Mouse (Mus musculus): ENCODE results near the gene Cntrob. TPM values are rescaled to one million over a fixed set of nuclear protein-coding genes. Genes with fewer than 3 reads are reported as not detected.

Cntrob gene
- total RNA-seq, 2 experiments from 2014 or later = 12.0 to 12.9 TPM

DNA sequence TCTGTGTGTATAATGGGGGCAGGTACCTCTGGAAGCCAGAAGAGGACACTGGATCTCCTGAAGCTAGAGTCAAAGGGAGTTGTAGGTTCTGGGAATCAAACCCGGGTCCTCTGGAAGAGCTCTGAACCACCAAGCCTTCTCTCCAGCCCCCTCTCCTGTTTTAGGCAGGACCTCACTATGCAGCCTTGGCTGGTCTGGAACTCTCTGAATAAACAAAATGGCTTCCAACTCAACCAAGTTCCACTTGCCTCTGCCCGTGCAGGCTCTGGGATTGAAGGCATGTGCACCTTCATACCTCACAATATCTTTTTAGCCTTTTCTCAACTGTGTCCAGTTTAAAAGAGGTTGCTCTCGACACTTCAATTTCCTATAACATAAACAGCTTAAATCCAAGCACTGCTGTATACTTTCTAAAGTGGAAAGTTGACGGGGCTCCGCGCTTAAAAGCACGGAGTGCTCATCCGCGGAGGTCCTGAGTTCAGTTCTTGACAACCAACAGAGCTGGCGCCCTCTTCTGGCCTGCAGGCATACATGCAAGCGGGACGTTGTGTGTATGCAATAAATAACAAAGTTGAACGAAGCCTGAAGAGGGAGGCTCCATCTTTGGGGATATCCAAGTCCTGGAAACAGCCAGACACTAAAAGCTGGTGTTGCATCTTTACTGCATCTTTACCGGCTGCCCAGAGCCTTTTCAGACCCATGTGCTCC, 72.3 kb downstream of the Cntrob start:
- DNase-seq (ENCODE audit: low spot score in 2 of 2) = no peak

DNA sequence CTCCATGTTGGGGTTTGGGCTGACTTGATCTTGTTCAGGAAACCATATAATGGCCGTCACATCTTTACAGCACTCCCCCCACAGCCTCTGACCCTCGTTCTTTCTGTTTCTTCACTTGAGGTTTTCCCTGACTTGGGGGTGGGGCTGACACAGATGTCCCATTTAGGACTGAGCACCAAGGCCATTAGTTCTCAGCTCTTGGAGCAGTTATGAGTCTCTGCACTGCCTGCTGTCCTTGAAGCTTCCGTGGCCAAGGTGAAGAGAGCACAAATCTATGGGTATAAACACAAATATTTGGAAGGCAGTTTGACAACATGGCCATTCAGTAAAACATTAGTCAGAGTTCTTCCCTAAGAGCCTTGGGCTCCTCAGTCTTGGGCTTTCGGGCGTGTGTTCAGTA, 73.5 kb downstream of the Cntrob start:
- DNase-seq (ENCODE audit: low spot score in 2 of 2) = no peak

Other genes starting within 250 kb of the Cntrob start
- 10 to 100 TPM; 61.1 to 70.4 TPM for gene Vamp2, start 235.3 kb downstream of the Cntrob start, total RNA-seq (2021)
- 10 to 100 TPM; 32.1 to 49.3 TPM for gene Per1, start 228.6 kb downstream of the Cntrob start, total RNA-seq (2021)
- under 1 TPM; 0.34 to 0.54 TPM for gene Hes7, start 203.4 kb downstream of the Cntrob start, total RNA-seq (2021)
- gene 9130213A22Rik, start 201.2 kb downstream of the Cntrob start, total RNA-seq (2021) = under 1 TPM; 0.29 to 0.56 TPM
- under 1 TPM in 1 of 2 experiments, not detected in 1; 0.23 TPM for gene Aloxe3, start 197.9 kb downstream of the Cntrob start, total RNA-seq (2021)
- not detected for gene Alox12b, start 166.8 kb downstream of the Cntrob start, total RNA-seq (2021)
- not detected for gene Alox8, start 125.9 kb downstream of the Cntrob start, total RNA-seq (2021)
- gene Gucy2e, start 86.7 kb downstream of the Cntrob start, total RNA-seq (2021) = not detected
- 10 to 100 TPM; 62.2 to 63.1 TPM for gene Trappc1, start 205 bp upstream of the Cntrob start, total RNA-seq (2021)
- under 1 TPM; 0.49 to 0.56 TPM for gene Kcnab3, start 2.5 kb upstream of the Cntrob start, total RNA-seq (2021)
- 1 to 10 TPM; 2.8 to 3.1 TPM for gene Rnf227, start 16.7 kb upstream of the Cntrob start, total RNA-seq (2021)
- gene Chd3, start 45.6 kb upstream of the Cntrob start, total RNA-seq (2021) = 10 to 100 TPM; 73.0 to 80.8 TPM
- gene Naa38, start 71.7 kb upstream of the Cntrob start, total RNA-seq (2021) = 10 to 100 TPM; 63.8 to 76.3 TPM
- gene Cyb5d1, start 71.9 kb upstream of the Cntrob start, total RNA-seq (2021) = 10 to 100 TPM; 21.1 to 26.4 TPM
- gene Tmem88, start 74.5 kb upstream of the Cntrob start, total RNA-seq (2021) = 10 to 100 TPM; 16.9 to 17.4 TPM
- gene Kdm6b, start 89.9 kb upstream of the Cntrob start, total RNA-seq (2021) = 10 to 100 TPM; 51.2 to 59.4 TPM
- gene Dnah2, start 225.3 kb upstream of the Cntrob start, total RNA-seq (2021) = under 1 TPM; 0.47 to 0.93 TPM
- gene Efnb3, start 236.4 kb upstream of the Cntrob start, total RNA-seq (2021) = 1 to 10 TPM; 1.9 to 2.7 TPM

Data from gastrocnemius, postnatal 4 days (tissue).